ENCODE assay signal across 39 mouse cellular contexts in the genomic region with DNA sequence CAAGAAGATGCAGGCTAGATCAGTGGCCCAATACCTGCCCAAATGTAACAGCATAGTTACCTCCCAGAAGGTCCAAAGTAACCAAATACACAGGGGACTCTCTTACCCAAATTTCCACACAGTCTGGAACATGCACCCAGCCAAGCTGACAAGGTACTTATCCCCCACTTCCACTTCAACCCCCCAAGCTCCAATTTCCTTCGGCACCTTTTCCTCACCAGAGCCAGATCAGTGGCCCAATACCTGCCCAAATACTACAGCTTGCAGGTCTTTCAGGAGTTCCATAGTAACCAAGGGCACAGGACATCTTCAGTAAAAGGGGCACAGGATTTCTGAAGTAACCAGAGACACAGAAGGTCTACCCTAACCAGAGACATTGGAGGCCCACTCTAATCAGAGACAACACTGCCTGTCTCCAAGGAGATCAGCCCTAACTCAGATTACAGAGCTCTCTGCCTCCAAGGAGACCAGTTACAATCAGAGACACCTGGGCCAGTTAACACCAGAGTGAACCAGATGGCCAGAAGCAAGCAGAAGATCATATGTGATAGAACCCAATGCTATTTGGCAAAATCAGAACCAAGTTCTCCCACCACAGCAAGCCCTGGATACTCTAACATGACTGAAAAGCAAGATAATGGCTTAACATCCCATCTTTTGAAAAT. TPM values are rescaled to one million over a fixed set of nuclear protein-coding genes. Genes with fewer than 3 reads are reported as not detected.
"Had no signal": no experiment of that assay in that cellular context is flagged by ENCODE, and none has a peak within 500 bp of the region (broad histone marks: within the 10 kb centered on the region; RNA-seq: fewer than 3 reads in every experiment).

No protein-coding gene starts in this region.

RNA-seq across cellular contexts. Expression of gene Btbd35f1, which starts 31.2 kb away (rescaled TPM):
- total RNA-seq: left cerebral cortex, adult 2 months; left cerebral cortex, adult 8-10 months; left cerebral cortex, postnatal 10 days; left cerebral cortex, postnatal 14 days; left cerebral cortex, postnatal 25 days; left cerebral cortex, postnatal 36 days; left cerebral cortex, postnatal 4 days; liver, adult 2 months; megakaryocyte progenitor cell, adult 5-6 weeks; megakaryocyte, adult 5-6 weeks; megakaryocyte-erythroid progenitor cell, adult 5-6 weeks; midbrain, postnatal 0 days; monocyte, adult 5-6 weeks had no signal
- polyA plus RNA-seq: limb, embryonic 10.5 days; limb, embryonic 11.5 days; limb, embryonic 12.5 days; limb, embryonic 13.5 days; limb, embryonic 14.5 days; limb, embryonic 15.5 days; liver, adult 2 months; liver, embryonic 11.5 days; liver, embryonic 12.5 days; liver, embryonic 13.5 days; liver, embryonic 14.5 days; liver, embryonic 15.5 days; liver, embryonic 16.5 days; liver, postnatal 0 days; lung, adult 2 months; lung, embryonic 14.5 days; lung, embryonic 15.5 days; lung, embryonic 16.5 days; macrophage; midbrain, embryonic 10.5 days; midbrain, embryonic 11.5 days; midbrain, embryonic 12.5 days; midbrain, embryonic 13.5 days; midbrain, embryonic 14.5 days; midbrain, embryonic 15.5 days; midbrain, embryonic 16.5 days; midbrain, postnatal 0 days; myocyte had no signal

RNA-seq across cellular contexts. Expression of gene Gm5926, which starts 59.5 kb away (rescaled TPM):
- total RNA-seq: left cerebral cortex, adult 2 months; left cerebral cortex, adult 8-10 months; left cerebral cortex, postnatal 10 days; left cerebral cortex, postnatal 14 days; left cerebral cortex, postnatal 25 days; left cerebral cortex, postnatal 36 days; left cerebral cortex, postnatal 4 days; liver, adult 2 months; megakaryocyte progenitor cell, adult 5-6 weeks; megakaryocyte, adult 5-6 weeks; megakaryocyte-erythroid progenitor cell, adult 5-6 weeks; midbrain, postnatal 0 days; monocyte, adult 5-6 weeks had no signal
- polyA plus RNA-seq: limb, embryonic 10.5 days; limb, embryonic 11.5 days; limb, embryonic 12.5 days; limb, embryonic 13.5 days; limb, embryonic 14.5 days; limb, embryonic 15.5 days; liver, adult 2 months; liver, embryonic 11.5 days; liver, embryonic 12.5 days; liver, embryonic 13.5 days; liver, embryonic 14.5 days; liver, embryonic 15.5 days; liver, embryonic 16.5 days; liver, postnatal 0 days; lung, adult 2 months; lung, embryonic 14.5 days; lung, embryonic 15.5 days; lung, embryonic 16.5 days; macrophage; midbrain, embryonic 10.5 days; midbrain, embryonic 11.5 days; midbrain, embryonic 12.5 days; midbrain, embryonic 13.5 days; midbrain, embryonic 14.5 days; midbrain, embryonic 15.5 days; midbrain, embryonic 16.5 days; midbrain, postnatal 0 days; myocyte had no signal
